Mouse (Mus musculus): Measurements from ENCODE around the gene Cnpy2. TPM values are rescaled to one million over a fixed set of nuclear protein-coding genes. Genes with fewer than 3 reads are reported as not detected.

Gene Cnpy2
- polyA plus RNA-seq, 1 experiment from 2014 or later: 273 TPM

- ATAC-seq: no peak
- no peak overlapping the region for H3K9ac ChIP-seq (ENCODE audit: low read depth, low read length)
- 63% methylated on average over 2 of the region's 2 CpGs for WGBS
- TF ChIP-seq CTCF (IDR thresholded peaks at IDR 0.05; ENCODE audit: low read depth): peak; percentile 52
- H3K9me3 ChIP-seq (ENCODE audit: control insufficient read depth): no peaks in the 10 kb centered on the region
- no peaks in the 10 kb centered on the region for H3K27me3 ChIP-seq (replicated peaks; ENCODE audit: control insufficient read depth, insufficient read depth, low read length)
- H3K27ac ChIP-seq (ENCODE audit: low read depth, low read length): no peak overlapping the region
- no peak overlapping the region for H3K4me3 ChIP-seq (ENCODE audit: low read depth, low read length)
- peaks cover 3% of the 10 kb centered on the region; the same call in 1 of the 2 replicates for H3K4me1 ChIP-seq (replicated peaks; ENCODE audit: control insufficient read depth, insufficient read depth, low read length)
- no peak overlapping the region for H3K4me2 ChIP-seq (replicated peaks; ENCODE audit: low read depth)
- no peaks in the 10 kb centered on the region; the same call in 1 of the 2 replicates for H3K36me3 ChIP-seq (ENCODE audit: control insufficient read depth, insufficient read depth)
Observed at GRCm38 (mm10) chr10:128340257-128340656, 18.0 kb downstream of the Cnpy2 start.

- 76% methylated on average over 1 of the region's 1 CpGs for WGBS
- Histone ChIP-seq H3K9ac (ENCODE audit: low read depth, low read length) (no peak overlapping the region), H3K4me1 (replicated peaks; ENCODE audit: control insufficient read depth, insufficient read depth, low read length) (peaks cover 5% of the 10 kb centered on the region; the same call in 1 of the 2 replicates), H3K4me3 (ENCODE audit: low read depth, low read length) (no peak overlapping the region), H3K4me2 (replicated peaks; ENCODE audit: low read depth) (no peak overlapping the region), H3K9me3 (ENCODE audit: control insufficient read depth) (no peaks in the 10 kb centered on the region), H3K27ac (ENCODE audit: low read depth, low read length) (no peak overlapping the region), H3K36me3 (ENCODE audit: control insufficient read depth, insufficient read depth) (no peaks in the 10 kb centered on the region; the same call in 1 of the 2 replicates), H3K27me3 (replicated peaks; ENCODE audit: control insufficient read depth, insufficient read depth, low read length) (no peaks in the 10 kb centered on the region)
- ATAC-seq: no peak
- no peak for TF ChIP-seq CTCF (IDR thresholded peaks at IDR 0.05; ENCODE audit: low read depth)
Observed at GRCm38 (mm10) chr10:128343436-128343835, 21.2 kb downstream of the Cnpy2 start.

GRCm38 (mm10) chr10:128344568-128345275 lies 22.5 kb downstream of the Cnpy2 start:
- Histone ChIP-seq H3K27ac (ENCODE audit: low read depth, low read length) (peak overlapping the region; percentile 79), H3K9ac (ENCODE audit: low read depth, low read length) (0 out of 2 replicates have a peak overlapping the region, but pooled peaks have one; percentile 13), H3K4me3 (ENCODE audit: low read depth, low read length) (peak overlapping the region; percentile 11; the same call in 1 of the 2 replicates), H3K4me2 (replicated peaks; ENCODE audit: low read depth) (peak overlapping the region; percentile 51), H3K36me3 (ENCODE audit: control insufficient read depth, insufficient read depth) (peaks cover 5% of the 10 kb centered on the region), H3K4me1 (replicated peaks; ENCODE audit: control insufficient read depth, insufficient read depth, low read length) (peaks cover 2% of the 10 kb centered on the region; the same call in 1 of the 2 replicates), H3K9me3 (ENCODE audit: control insufficient read depth) (no peaks in the 10 kb centered on the region), H3K27me3 (replicated peaks; ENCODE audit: control insufficient read depth, insufficient read depth, low read length) (no peaks in the 10 kb centered on the region)
- no peak for TF ChIP-seq CTCF (IDR thresholded peaks at IDR 0.05; ENCODE audit: low read depth)
- WGBS: 14% methylated on average over 7 of the region's 7 CpGs
- ATAC-seq: peak; percentile 80

GRCm38 (mm10) chr10:128347541-128347940 lies 25.3 kb downstream of the Cnpy2 start:
- H3K27ac ChIP-seq (ENCODE audit: low read depth, low read length): no peak overlapping the region
- WGBS: 83% methylated on average over 8 of the region's 8 CpGs
- H3K9me3 ChIP-seq (ENCODE audit: control insufficient read depth): no peaks in the 10 kb centered on the region
- no peak overlapping the region for H3K4me2 ChIP-seq (replicated peaks; ENCODE audit: low read depth)
- TF ChIP-seq CTCF (IDR thresholded peaks at IDR 0.05; ENCODE audit: low read depth): no peak
- peaks cover 2% of the 10 kb centered on the region; the same call in 1 of the 2 replicates for H3K4me1 ChIP-seq (replicated peaks; ENCODE audit: control insufficient read depth, insufficient read depth, low read length)
- H3K36me3 ChIP-seq (ENCODE audit: control insufficient read depth, insufficient read depth): peaks cover 32% of the 10 kb centered on the region
- ATAC-seq: no peak
- H3K4me3 ChIP-seq (ENCODE audit: low read depth, low read length): no peak overlapping the region
- no peak overlapping the region for H3K9ac ChIP-seq (ENCODE audit: low read depth, low read length)
- H3K27me3 ChIP-seq (replicated peaks; ENCODE audit: control insufficient read depth, insufficient read depth, low read length): no peaks in the 10 kb centered on the region

- Histone ChIP-seq H3K27ac (ENCODE audit: low read depth, low read length) (no peak overlapping the region), H3K4me2 (replicated peaks; ENCODE audit: low read depth) (no peak overlapping the region), H3K9me3 (ENCODE audit: control insufficient read depth) (no peaks in the 10 kb centered on the region), H3K27me3 (replicated peaks; ENCODE audit: control insufficient read depth, insufficient read depth, low read length) (no peaks in the 10 kb centered on the region), H3K36me3 (ENCODE audit: control insufficient read depth, insufficient read depth) (peaks cover 72% of the 10 kb centered on the region), H3K4me1 (replicated peaks; ENCODE audit: control insufficient read depth, insufficient read depth, low read length) (no peaks in the 10 kb centered on the region), H3K4me3 (ENCODE audit: low read depth, low read length) (no peak overlapping the region), H3K9ac (ENCODE audit: low read depth, low read length) (no peak overlapping the region)
- no peak for ATAC-seq
- TF ChIP-seq CTCF (IDR thresholded peaks at IDR 0.05; ENCODE audit: low read depth): peak; percentile 78
- 41% methylated on average over 2 of the region's 2 CpGs for WGBS
Observed at GRCm38 (mm10) chr10:128358796-128359195, 36.5 kb downstream of the Cnpy2 start.

- Histone ChIP-seq H3K9ac (ENCODE audit: low read depth, low read length) (no peak overlapping the region), H3K4me2 (replicated peaks; ENCODE audit: low read depth) (no peak overlapping the region), H3K27ac (ENCODE audit: low read depth, low read length) (no peak overlapping the region), H3K36me3 (ENCODE audit: control insufficient read depth, insufficient read depth) (peaks cover 67% of the 10 kb centered on the region), H3K27me3 (replicated peaks; ENCODE audit: control insufficient read depth, insufficient read depth, low read length) (no peaks in the 10 kb centered on the region), H3K9me3 (ENCODE audit: control insufficient read depth) (no peaks in the 10 kb centered on the region), H3K4me1 (replicated peaks; ENCODE audit: control insufficient read depth, insufficient read depth, low read length) (no peaks in the 10 kb centered on the region), H3K4me3 (ENCODE audit: low read depth, low read length) (no peak overlapping the region)
- WGBS: 87% methylated on average over 6 of the region's 6 CpGs
- ATAC-seq: no peak
- no peak for TF ChIP-seq CTCF (IDR thresholded peaks at IDR 0.05; ENCODE audit: low read depth)
Observed at GRCm38 (mm10) chr10:128359226-128359625, 37.0 kb downstream of the Cnpy2 start.

All from intestine, postnatal 0 days (tissue).